Mouse (Mus musculus) brown adipose tissue, adult 24 weeks (tissue): ENCODE measurements around the gene Mab21l3. TPM values are rescaled to one million over a fixed set of nuclear protein-coding genes. Genes with fewer than 3 reads are reported as not detected.
"Not testable (repeated sequence)": the region's sequence is repeated elsewhere in the genome, so short reads cannot be mapped to it uniquely, and the experiment has no call there.

Source experiments
- H3K27ac ChIP-seq: fragments of 200-500 bp; replicated peaks from 2 replicates; pipeline ENCODE4 v1.5.1; 2012; ENCODE audit warnings: low read depth, mild to moderate bottlenecking, low read length
- H3K4me1 ChIP-seq: fragments of 200-500 bp; 2 replicates; pipeline ENCODE4 v1.6.1; 2012; ENCODE audit warnings: low read length, mixed read lengths; ENCODE audit not compliant: control insufficient read depth, insufficient read depth, insufficient read length
- H3K4me3 ChIP-seq: fragments of 200-500 bp; 2 replicates; pipeline ENCODE4 v1.5.1; 2012; ENCODE audit warnings: low read depth, mild to moderate bottlenecking, low read length, moderate library complexity; ENCODE audit not compliant: insufficient read depth
- polyA plus RNA-seq: library from polyadenylated mRNA; stranded (reverse); fragments of >200 nt; gene quantifications from 2 replicates; pipeline ENCODE4 v1.2.4, GENCODE M21; 2012; ENCODE audit not compliant: missing spikeins, insufficient read depth, insufficient read length

The Mab21l3 gene
- polyA plus RNA-seq, 1 experiment, result not detected

DNA sequence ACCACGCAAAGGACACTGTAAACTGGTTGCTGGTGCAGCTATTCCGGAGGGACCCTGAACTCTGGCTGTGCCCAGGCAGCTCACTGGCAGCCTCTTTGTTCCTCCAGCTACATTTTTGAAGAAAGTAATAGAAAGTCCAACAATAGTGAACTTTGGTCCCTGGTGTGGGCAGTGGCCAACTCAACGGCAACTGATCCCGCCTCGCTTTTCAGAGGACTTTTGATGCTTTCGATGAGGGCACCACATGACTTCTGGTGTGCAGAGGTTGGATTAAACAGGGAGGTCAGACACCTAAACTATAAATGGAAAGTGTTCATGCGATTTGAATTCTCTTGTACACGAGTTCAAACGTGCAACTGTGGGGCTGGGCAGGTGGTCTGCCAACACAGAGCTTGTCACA, 24.4 kb downstream of the Mab21l3 start:
- Histone ChIP-seq H3K4me1 (no peaks in the 10 kb centered on the region), H3K4me3 (no peak overlapping the region), H3K27ac (no peak overlapping the region)

DNA sequence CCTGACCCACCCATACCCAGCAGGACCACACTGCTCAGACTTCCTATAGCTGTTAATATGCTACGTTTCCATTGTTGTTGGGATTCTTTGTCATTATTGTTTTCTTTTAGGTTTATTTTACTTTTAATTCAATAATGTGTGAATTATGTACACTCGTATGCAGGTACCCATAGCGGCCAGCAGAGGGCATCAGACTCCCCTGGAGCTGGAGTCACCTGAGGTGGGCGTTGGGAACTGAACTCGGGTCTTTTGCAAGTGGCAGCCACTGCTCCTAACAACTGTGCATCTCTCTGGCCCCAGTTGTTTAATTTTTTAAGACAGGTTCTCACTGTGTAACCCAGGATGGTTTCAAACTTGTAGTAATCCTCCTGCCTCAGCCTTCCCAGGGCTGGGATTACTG, 26.7 kb downstream of the Mab21l3 start:
- Histone ChIP-seq H3K4me3 (no peak overlapping the region), H3K4me1 (no peaks in the 10 kb centered on the region), H3K27ac (no peak overlapping the region)

- H3K27ac ChIP-seq, H3K4me1 ChIP-seq, H3K4me3 ChIP-seq: not testable (repeated sequence)
Measured at GRCm38 (mm10) chr3:101820708-101821107, 28.1 kb downstream of the Mab21l3 start.

GRCm38 (mm10) chr3:101816006-101816405, 32.8 kb downstream of the Mab21l3 start:
- H3K4me3 ChIP-seq, result no peak overlapping the region
- H3K4me1 ChIP-seq, result no peaks in the 10 kb centered on the region
- H3K27ac ChIP-seq, result no peak overlapping the region

- no peaks in the 10 kb centered on the region for H3K4me1 ChIP-seq
- H3K27ac ChIP-seq, result no peak overlapping the region
- H3K4me3 ChIP-seq, result no peak overlapping the region
Measured at GRCm38 (mm10) chr3:101814790-101815189, 34.0 kb downstream of the Mab21l3 start.

DNA sequence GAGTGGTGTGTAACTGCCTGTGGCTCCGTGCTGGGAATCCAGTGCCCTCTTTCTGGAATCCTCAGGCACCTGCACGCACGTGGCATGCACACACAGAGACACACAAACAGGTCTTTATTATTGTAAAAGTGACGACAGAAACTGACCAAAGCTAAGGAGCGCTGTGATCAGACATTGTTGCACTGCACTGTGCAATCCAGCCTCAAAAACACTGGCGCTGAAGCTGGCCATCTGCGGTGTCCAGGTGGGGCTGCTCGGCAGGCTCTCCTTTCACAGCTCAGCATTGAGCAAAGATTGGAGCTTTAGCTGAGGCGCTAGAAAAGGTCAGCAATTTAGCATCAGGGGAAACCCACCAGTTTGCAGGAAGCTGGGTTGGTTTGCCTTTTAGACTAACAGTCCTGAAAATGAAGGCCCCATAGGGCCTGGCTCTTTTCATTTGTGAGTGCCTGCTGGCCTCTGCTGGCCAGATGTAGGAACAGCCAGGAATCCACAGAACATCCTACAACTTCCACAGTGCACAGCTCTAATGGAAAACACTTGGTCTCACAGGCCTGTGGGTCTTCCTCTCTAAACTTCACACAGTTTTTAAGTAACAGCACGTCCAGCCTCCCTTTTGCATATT, 36.3 kb downstream of the Mab21l3 start:
- Histone ChIP-seq H3K4me1 (no peaks in the 10 kb centered on the region), H3K27ac (no peak overlapping the region), H3K4me3 (no peak overlapping the region)

GRCm38 (mm10) chr3:101811931-101812330, 36.8 kb downstream of the Mab21l3 start:
- H3K27ac ChIP-seq, result no peak overlapping the region
- H3K4me3 ChIP-seq, result no peak overlapping the region
- H3K4me1 ChIP-seq, result no peaks in the 10 kb centered on the region

- Histone ChIP-seq H3K4me1 (no peaks in the 10 kb centered on the region), H3K27ac (no peak overlapping the region), H3K4me3 (no peak overlapping the region)
Measured at GRCm38 (mm10) chr3:101807646-101808045, 41.1 kb downstream of the Mab21l3 start.

DNA sequence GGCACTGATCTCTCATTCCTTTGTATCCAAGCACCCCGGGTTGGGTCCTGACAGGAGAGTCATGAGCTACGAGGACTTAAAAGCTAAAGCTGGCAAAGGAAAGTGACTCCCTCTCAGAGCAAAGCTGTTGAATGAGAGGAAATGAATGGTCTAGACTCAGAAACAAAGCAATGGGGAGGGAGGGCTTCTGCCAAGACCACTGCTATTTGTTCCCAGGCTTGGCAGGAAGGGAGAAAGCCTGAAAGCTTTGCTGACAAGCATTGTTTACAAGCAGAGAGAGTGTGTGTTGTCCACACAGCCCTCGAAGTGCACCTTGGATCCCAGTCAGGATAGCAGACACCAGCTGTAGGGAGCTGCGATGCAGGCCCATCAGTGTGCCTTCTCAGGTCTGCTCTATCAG, 41.8 kb downstream of the Mab21l3 start:
- no peak overlapping the region for H3K27ac ChIP-seq
- no peaks in the 10 kb centered on the region for H3K4me1 ChIP-seq
- no peak overlapping the region for H3K4me3 ChIP-seq

- H3K4me3 ChIP-seq, result no peak overlapping the region; the same call in 1 of the 2 replicates
- no peaks in the 10 kb centered on the region for H3K4me1 ChIP-seq
Measured at GRCm38 (mm10) chr3:101806149-101806548, 42.6 kb downstream of the Mab21l3 start.

GRCm38 (mm10) chr3:101805562-101806004, 43.2 kb downstream of the Mab21l3 start:
- Histone ChIP-seq H3K4me3 (no peak overlapping the region), H3K27ac (no peak overlapping the region), H3K4me1 (no peaks in the 10 kb centered on the region)

More at GRCm38 (mm10) chr3:101806149-101806548, 42.6 kb downstream of the Mab21l3 start:
- H3K27ac ChIP-seq, result no peak overlapping the region

DNA sequence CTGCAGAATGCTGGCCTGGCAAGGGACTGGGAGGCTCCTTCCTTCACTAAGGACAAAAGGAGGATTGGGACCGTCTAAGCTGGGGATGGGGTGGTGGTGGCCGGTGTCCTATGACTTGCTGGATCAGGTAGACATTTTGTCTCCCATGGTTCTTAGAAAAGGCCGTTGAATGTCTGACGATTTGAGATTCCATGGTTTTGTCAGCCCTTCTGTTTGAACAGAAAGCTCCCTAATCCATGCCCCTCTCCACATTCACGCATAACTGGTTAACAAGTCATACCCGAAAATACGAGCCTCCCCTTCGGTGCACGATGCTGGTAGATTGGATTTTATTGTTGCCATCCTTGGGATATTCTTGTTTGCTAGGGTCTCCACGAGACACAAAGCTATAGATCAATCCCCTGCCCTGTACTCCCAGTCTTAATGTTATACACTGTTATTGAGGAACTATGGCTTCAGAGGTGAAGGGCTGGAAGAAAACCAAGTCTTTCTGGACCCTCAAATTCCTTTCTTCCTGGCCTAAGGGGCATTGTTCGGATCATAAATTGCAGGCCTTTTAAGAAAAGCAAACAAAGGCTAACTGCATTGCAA, 43.7 kb downstream of the Mab21l3 start:
- Histone ChIP-seq H3K4me1 (peaks cover 2% of the 10 kb centered on the region; the same call in 1 of the 2 replicates), H3K27ac (no peak overlapping the region)

DNA sequence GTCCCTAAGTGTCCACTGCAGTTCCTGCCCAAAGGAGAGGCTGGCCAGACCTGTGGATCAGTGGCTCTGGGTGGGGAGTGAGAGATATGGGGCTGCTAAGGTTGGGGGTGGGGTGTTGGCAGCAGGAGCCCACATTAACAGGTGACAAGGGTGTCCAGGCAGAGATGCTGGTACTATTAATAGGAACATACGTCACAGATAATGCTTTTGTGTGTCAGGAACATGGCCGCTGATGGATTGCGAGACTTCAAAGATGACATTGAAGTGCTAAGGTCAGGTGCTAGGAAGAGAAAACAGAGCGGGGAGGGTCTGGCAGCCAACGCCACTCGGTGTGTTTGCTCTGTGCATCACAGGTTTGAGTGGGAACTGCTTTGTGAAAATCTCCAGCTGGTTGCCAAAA, 44.4 kb downstream of the Mab21l3 start:
- no peak overlapping the region for H3K4me3 ChIP-seq
- no peak overlapping the region for H3K27ac ChIP-seq
- peaks cover 6% of the 10 kb centered on the region for H3K4me1 ChIP-seq

More for the DNA sequence above, 43.7 kb downstream of the Mab21l3 start:
- no peak overlapping the region for H3K4me3 ChIP-seq

GRCm38 (mm10) chr3:101803764-101804163, 45.0 kb downstream of the Mab21l3 start:
- peaks cover 6% of the 10 kb centered on the region for H3K4me1 ChIP-seq
- H3K27ac ChIP-seq, result no peak overlapping the region
- no peak overlapping the region for H3K4me3 ChIP-seq

DNA sequence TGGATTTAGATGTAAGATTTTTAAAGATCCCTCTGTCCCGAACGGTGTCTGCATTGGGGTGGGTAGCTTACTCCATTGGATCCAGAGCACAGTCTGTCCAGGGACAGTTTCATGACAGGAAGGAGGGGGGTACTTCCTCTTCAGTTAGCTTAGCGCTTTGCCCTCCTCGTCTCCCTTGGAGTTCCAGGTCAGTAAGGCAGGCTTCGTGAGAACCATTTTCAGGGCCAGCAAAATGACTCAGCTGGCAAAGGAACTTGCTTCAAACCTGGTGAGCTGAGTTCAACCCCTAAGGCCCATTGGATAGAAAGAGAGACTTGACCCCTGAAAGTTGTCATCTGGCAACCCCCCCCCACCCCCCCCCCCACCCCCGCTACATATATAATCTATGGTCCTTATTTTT, 46.0 kb downstream of the Mab21l3 start:
- Histone ChIP-seq H3K27ac (no peak overlapping the region), H3K4me1 (peaks cover 6% of the 10 kb centered on the region), H3K4me3 (no peak overlapping the region)

- Histone ChIP-seq H3K4me3 (no peak overlapping the region), H3K27ac (no peak overlapping the region), H3K4me1 (peaks cover 6% of the 10 kb centered on the region)
Measured at GRCm38 (mm10) chr3:101800596-101801018, 48.2 kb downstream of the Mab21l3 start.
